Mouse (Mus musculus) midbrain, embryonic 10.5 days (tissue): Measurements from ENCODE around the gene Gm17428. TPM values are rescaled to one million over a fixed set of nuclear protein-coding genes. Genes with fewer than 3 reads are reported as not detected.
A peak's percentile ranks its signal among the peaks of the same experiment; 100 is the strongest.

Experiments
- DNase-seq: peaks from one replicate; pipeline ENCODE4 v3.0.0-alpha.2; 2017; ENCODE audit warnings: low spot score
- H3K27ac ChIP-seq: fragments of 300-500 bp; sonication (generic); replicated peaks from 2 replicates; pipeline ENCODE4 v1.5.1; 2016; ENCODE audit warnings: mild to moderate bottlenecking
- H3K27me3 ChIP-seq: fragments of 300-500 bp; sonication (generic); 2 replicates; pipeline ENCODE4 v1.6.1; 2016; ENCODE audit warnings: low read depth, mild to moderate bottlenecking; ENCODE audit not compliant: poor library complexity, severe bottlenecking
- H3K36me3 ChIP-seq: fragments of 300-500 bp; sonication (generic); 2 replicates; pipeline ENCODE4 v1.6.1; 2016; ENCODE audit warnings: mild to moderate bottlenecking, moderate library complexity
- H3K4me1 ChIP-seq: fragments of 300-500 bp; sonication (generic); 2 replicates; pipeline ENCODE4 v1.6.1; 2016
- H3K4me3 ChIP-seq: fragments of 300-500 bp; sonication (generic); 2 replicates; pipeline ENCODE4 v1.5.1; 2016; ENCODE audit warnings: mild to moderate bottlenecking, moderate library complexity
- H3K9me3 ChIP-seq: fragments of 300-500 bp; sonication (generic); replicated peaks from 2 replicates; pipeline ENCODE4 v1.6.1; 2016; ENCODE audit warnings: mild to moderate bottlenecking
- WGBS: fragments of 180-500 bp; shearing (Covaris S2); methylation state at CpG from one replicate; pipeline ENCODE4 v1.1.7; 2016; 5-methylcytosine and 5-hydroxymethylcytosine counted together
- polyA plus RNA-seq: library from polyadenylated mRNA; unstranded; fragments of >200 nt; fragmentation: Nextera tagmentation; extraction: Ambion mirVana; gene quantifications from 2 replicates; pipeline ENCODE4 v1.2.1, GENCODE M21; 2016

Gm17428 gene
- polyA plus RNA-seq, 1 experiment from 2014 or later = not detected

DNA sequence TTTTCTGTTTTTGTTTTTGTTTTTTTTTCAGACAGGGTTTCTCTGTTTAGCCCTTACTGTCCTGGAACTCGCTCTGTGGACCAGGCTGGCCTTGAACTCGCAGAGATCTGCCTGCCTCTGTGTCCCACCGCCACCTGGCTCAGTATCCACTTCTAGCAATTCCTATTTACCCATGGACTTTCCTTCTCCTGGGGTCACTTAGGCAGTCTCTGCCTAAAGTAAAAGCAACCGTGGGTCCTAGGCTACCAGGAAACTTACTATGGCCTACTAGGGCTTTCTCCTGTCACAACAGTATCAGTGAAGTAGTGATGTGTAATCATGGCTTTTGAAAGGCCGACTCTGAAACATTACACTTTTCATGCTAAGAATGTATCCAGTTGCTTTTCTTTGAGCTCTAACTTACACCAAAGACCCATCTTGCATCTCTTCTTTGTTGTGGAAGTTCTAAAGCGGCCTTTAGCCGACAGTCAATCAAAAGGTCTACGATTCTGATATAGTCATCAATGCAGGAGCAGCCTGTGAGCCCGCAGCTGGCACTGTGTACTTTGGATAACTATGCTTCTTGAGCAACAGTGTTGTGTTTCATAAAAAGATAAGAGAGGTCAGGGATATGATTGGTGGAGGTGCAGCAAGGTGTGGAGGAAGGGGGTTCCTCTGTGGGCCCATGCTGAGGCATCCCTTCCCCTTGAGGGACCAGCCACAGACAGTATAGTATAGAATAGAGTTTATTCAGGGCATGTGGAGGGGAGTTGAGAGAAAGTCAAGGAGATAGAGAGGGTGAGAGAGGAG is 30.6 kb downstream of the Gm17428 start:
- 88% methylated on average over 9 of the region's 9 CpGs for WGBS
- Histone ChIP-seq H3K9me3 (no peaks in the 10 kb centered on the region), H3K4me3 (no peak overlapping the region), H3K27me3 (no peaks in the 10 kb centered on the region), H3K27ac (no peak overlapping the region), H3K36me3 (no peaks in the 10 kb centered on the region), H3K4me1 (peaks cover 24% of the 10 kb centered on the region)
- DNase-seq = no peak

DNA sequence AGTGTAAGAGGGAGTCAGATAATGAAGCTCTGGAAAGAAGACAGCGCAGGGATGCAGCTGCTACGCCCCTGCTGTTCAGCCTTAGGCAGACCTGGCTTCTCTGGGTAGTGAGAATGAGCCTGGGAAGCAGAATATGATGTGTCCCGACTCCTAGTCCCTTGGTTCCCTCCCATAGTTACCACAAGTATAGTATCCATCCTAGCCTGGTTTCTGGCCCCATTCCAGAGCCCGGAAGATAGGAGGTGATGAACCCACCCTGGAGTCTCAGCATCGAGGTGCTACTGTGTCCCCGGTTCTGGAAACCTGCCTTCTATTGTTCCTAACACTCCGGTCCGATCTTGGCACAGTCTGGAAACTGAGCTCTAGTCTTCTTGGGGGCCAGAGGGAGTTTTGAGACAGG is 31.7 kb downstream of the Gm17428 start:
- Histone ChIP-seq H3K4me1 (peaks cover 16% of the 10 kb centered on the region), H3K36me3 (no peaks in the 10 kb centered on the region), H3K4me3 (no peak overlapping the region), H3K27ac (no peak overlapping the region), H3K27me3 (no peaks in the 10 kb centered on the region), H3K9me3 (no peaks in the 10 kb centered on the region)
- 85% methylated on average over 8 of the region's 8 CpGs for WGBS
- DNase-seq = no peak

DNA sequence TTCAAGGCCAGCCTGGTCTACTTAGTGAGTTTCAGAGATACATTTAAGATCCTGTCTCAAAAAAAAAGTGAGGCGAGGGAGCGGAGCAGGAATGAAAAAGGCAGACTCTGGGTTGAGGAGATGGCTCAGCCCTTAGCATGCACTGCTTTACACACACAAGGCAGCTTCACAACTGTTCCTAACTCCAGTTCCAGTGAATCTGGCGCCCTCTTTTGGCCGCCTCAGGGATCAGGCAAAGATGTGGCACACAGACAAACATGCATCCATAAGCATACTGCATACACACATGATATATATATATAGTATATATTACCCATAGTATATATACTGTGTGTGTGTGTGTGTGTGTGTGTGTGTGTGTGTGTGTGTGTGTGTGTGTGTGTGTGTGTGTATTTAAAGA is 34.4 kb downstream of the Gm17428 start:
- no peaks in the 10 kb centered on the region for H3K36me3 ChIP-seq
- H3K27me3 ChIP-seq = no peaks in the 10 kb centered on the region
- 50% methylated on average over 4 of the region's 4 CpGs for WGBS
- no peak for DNase-seq
- peaks cover 10% of the 10 kb centered on the region; the same call in 1 of the 2 replicates for H3K4me1 ChIP-seq
- no peak overlapping the region for H3K27ac ChIP-seq
- H3K4me3 ChIP-seq = no peak overlapping the region
- H3K9me3 ChIP-seq = no peaks in the 10 kb centered on the region

DNA sequence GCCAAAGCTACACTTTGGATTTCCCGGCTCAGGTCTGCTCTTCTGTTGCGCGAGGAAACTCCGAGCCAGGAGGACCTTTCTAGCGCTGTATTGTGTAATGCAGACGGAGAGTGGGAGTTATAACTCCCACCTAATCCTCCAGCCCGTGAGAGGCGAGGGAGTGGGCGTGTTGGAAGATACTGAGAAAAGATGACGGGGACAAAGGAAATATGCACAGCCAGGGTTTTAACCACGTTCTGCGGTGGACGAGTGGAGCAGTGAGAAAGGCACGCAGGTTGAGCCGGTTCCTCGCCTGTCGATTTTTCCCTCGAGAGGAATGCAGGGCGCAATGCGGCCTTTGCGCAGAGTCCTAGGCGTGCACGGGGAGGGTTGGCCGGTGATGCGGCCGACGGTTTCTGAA is 37.9 kb downstream of the Gm17428 start:
- H3K4me1 ChIP-seq = peaks cover 20% of the 10 kb centered on the region; the same call in 1 of the 2 replicates
- no peaks in the 10 kb centered on the region for H3K9me3 ChIP-seq
- peaks cover 25% of the 10 kb centered on the region for H3K36me3 ChIP-seq
- no peaks in the 10 kb centered on the region for H3K27me3 ChIP-seq
- H3K27ac ChIP-seq = peak overlapping the region; percentile 95
- WGBS = under 1% methylated on average over 27 of the region's 27 CpGs
- DNase-seq = no peak
- H3K4me3 ChIP-seq = peak overlapping the region; percentile 86

GRCm38 (mm10) chr14:55014991-55015766 is 38.4 kb downstream of the Gm17428 start, which contains the start of gene Ngdn:
Gene Ngdn, plus strand, starts transcription at chr14:55015454.
- Histone ChIP-seq H3K36me3 (peaks cover 27% of the 10 kb centered on the region), H3K4me1 (peaks cover 25% of the 10 kb centered on the region), H3K27ac (peak within 1 kb of the TSS; percentile 95), H3K9me3 (no peaks in the 10 kb centered on the region), H3K27me3 (no peaks in the 10 kb centered on the region), H3K4me3 (peak within 1 kb of the TSS; percentile 86)
- DNase-seq = peak; percentile 98
- WGBS = under 1% methylated on average over 36 of the region's 36 CpGs

- H3K27ac ChIP-seq = peak overlapping the region; percentile 86
- no peaks in the 10 kb centered on the region for H3K9me3 ChIP-seq
- H3K27me3 ChIP-seq = no peaks in the 10 kb centered on the region
- WGBS = under 1% methylated on average over 17 of the region's 17 CpGs
- peaks cover 32% of the 10 kb centered on the region for H3K36me3 ChIP-seq
- peaks cover 31% of the 10 kb centered on the region for H3K4me1 ChIP-seq
- DNase-seq = no peak
- peak overlapping the region; percentile 86 for H3K4me3 ChIP-seq
These were observed 39.0 kb downstream of the Gm17428 start for GRCm38 (mm10) chr14:55015767-55016111.

GRCm38 (mm10) chr14:55016876-55017275 is 40.1 kb downstream of the Gm17428 start:
- no peak for DNase-seq
- H3K36me3 ChIP-seq = peaks cover 44% of the 10 kb centered on the region
- WGBS = 94% methylated on average over 16 of the region's 16 CpGs
- H3K4me3 ChIP-seq = 0 out of 2 replicates have a peak overlapping the region, but pooled peaks have one; percentile 1
- peaks cover 35% of the 10 kb centered on the region for H3K4me1 ChIP-seq
- H3K27ac ChIP-seq = no peak overlapping the region
- no peaks in the 10 kb centered on the region for H3K9me3 ChIP-seq
- no peaks in the 10 kb centered on the region for H3K27me3 ChIP-seq

GRCm38 (mm10) chr14:55020394-55020793 is 43.7 kb downstream of the Gm17428 start:
- no peak overlapping the region for H3K4me3 ChIP-seq
- H3K36me3 ChIP-seq = peaks cover 78% of the 10 kb centered on the region
- 37% methylated on average over 9 of the region's 9 CpGs for WGBS
- H3K4me1 ChIP-seq = peaks cover 29% of the 10 kb centered on the region
- H3K27ac ChIP-seq = no peak overlapping the region
- H3K27me3 ChIP-seq = 0 out of 2 replicates have a peak, but pooled peaks cover under 1% of the 10 kb centered on the region
- DNase-seq = peak; percentile 41
- no peaks in the 10 kb centered on the region for H3K9me3 ChIP-seq

DNA sequence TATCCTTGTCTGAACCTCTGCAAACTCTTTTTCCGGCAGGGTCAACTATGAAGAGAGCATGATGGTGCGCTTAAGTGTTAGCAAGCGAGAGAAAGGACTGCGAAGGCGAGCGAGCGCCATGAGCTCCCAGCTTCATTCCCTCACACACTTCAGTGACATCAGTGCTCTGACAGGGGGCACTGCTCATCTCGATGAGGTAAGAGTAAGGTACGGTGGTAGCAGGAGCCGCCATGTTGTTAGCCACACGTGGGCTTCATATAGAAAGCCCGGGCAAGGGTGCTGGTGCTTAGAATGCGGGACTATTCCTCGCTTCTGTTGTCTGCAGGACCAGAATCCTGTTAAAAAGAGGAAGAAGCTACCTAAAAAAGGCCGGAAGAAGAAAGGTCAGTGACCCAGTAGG is 46.3 kb downstream of the Gm17428 start:
- Histone ChIP-seq H3K27me3 (peaks cover 11% of the 10 kb centered on the region), H3K27ac (no peak overlapping the region), H3K36me3 (peaks cover 70% of the 10 kb centered on the region), H3K4me3 (no peak overlapping the region), H3K9me3 (no peaks in the 10 kb centered on the region), H3K4me1 (peaks cover 31% of the 10 kb centered on the region)
- DNase-seq = no peak
- 93% methylated on average over 15 of the region's 15 CpGs for WGBS

DNA sequence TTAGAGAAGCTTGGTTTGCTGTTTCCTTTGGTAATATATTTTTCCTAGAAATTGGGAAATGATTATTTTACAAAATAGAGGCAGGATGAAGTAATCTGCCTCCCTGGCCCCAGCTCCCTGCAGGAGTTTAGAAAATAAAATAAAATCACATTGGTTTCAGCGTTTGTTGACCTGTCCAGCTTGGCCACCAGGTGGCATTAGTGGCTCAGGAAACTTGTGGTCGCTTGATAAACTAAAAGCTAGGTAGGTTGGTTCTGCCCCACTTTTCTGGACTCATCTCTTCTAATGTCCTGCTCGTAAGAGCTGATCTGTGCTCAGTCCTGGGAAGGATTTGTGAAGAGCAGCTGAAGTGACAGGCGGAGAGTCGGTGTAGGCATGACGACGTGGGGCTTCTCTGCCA is 47.5 kb downstream of the Gm17428 start:
- Histone ChIP-seq H3K4me3 (no peak overlapping the region), H3K4me1 (peaks cover 42% of the 10 kb centered on the region), H3K27me3 (peaks cover 11% of the 10 kb centered on the region), H3K9me3 (no peaks in the 10 kb centered on the region), H3K36me3 (peaks cover 63% of the 10 kb centered on the region), H3K27ac (no peak overlapping the region)
- 66% methylated on average over 7 of the region's 7 CpGs for WGBS
- DNase-seq = peak; percentile 55

- Histone ChIP-seq H3K9me3 (no peaks in the 10 kb centered on the region), H3K27ac (no peak overlapping the region), H3K4me1 (peaks cover 33% of the 10 kb centered on the region), H3K36me3 (peaks cover 54% of the 10 kb centered on the region), H3K27me3 (peaks cover 15% of the 10 kb centered on the region), H3K4me3 (no peak overlapping the region)
- no peak for DNase-seq
- WGBS = 81% methylated on average over 5 of the region's 5 CpGs
These were observed 48.8 kb downstream of the Gm17428 start for GRCm38 (mm10) chr14:55025527-55025926.
